Mouse (Mus musculus) gastrocnemius, adult 18-20 months (tissue): Measurements from ENCODE around the gene L3mbtl3. TPM values are rescaled to one million over a fixed set of nuclear protein-coding genes. Genes with fewer than 3 reads are reported as not detected.

Experiments used
- DNase-seq: peaks from one replicate; pipeline ENCODE4 v3.0.0; 2021; ENCODE audit warnings: low spot score
- long read RNA-seq, 2 experiments: library from polyadenylated mRNA; stranded (forward); transcript quantifications; one replicate each; pipeline ENCODE4 v2.0.0; 2021
- total RNA-seq, 2 experiments: library from RNA; stranded (reverse); gene quantifications; 2 replicates each; pipeline ENCODE4 v1.2.3; 2021

L3mbtl3 gene
- 1 to 10 TPM; 4.7 to 6.2 TPM for total RNA-seq
- long read RNA-seq, experiment 1, partial matches to known transcripts, result 3 of 7 reads
- long read RNA-seq, experiment 1, other reads (novel, unspliced or antisense), result 3 of 7 reads
- long read RNA-seq, experiment 2, full-length matches to known transcripts, result 1 of 4 reads
- long read RNA-seq, experiment 2, partial matches to known transcripts, result 2 of 4 reads
- long read RNA-seq, experiment 2, other reads (novel, unspliced or antisense), result 1 of 4 reads

DNA sequence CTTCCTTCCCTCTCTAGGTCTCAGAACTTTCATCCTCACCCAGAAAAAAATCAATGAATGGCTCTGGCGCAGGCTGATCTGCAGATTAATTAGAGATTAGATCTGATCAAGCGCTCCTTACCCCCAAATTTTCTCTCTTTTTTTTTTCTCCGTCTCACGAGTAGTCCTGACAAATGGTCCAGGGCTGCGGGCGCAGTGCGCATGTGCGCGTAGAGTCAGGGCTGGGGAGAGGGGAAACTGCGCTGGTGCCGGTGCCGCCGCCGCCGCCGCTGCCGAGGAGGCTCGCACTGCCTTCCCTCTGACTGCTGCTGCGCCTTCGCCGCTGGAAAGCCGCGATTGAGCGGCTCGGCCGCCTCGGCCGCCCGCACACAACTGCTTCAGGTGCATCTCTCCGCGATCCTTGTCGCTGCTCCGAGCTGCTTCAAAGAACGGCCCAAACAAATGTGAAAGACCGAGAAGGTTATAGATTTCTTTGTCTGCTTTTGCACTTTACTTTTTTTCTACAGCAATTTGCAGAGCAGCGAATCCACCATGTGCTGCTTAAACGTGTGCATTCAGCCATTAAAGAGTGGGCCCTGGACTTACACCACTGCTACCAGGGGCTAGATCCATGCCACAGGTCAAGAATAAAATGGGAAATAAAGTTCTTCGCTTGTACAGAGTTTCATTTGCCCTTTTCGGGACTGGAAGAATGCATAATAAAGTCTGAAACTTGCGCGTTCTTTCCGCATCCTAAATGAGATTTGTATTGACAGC, at the start of gene L3mbtl3:
TSS of gene L3mbtl3 (minus strand) at position 182 of the 756 bp plus-strand sequence.
- peak; percentile 82 for DNase-seq

DNA sequence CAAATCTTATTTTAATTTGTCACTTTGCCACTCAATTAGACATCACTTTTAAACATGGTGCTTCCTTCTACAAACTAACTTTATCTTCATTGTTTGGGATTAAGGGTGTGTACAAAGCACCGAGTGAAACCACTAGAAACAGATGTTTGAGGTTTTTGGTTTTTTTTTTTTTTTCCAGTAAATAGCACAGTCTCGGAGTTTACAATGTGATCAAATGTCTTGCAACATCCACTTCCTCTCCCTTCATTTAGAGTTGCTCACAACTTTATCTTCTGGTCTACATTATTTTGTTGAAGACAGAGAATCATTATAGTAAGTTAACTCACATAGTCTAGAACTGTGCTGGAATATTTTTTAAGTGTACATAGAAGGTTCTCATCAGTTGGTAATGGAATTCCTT, 45.4 kb upstream of the L3mbtl3 start:
- DNase-seq, result no peak

DNA sequence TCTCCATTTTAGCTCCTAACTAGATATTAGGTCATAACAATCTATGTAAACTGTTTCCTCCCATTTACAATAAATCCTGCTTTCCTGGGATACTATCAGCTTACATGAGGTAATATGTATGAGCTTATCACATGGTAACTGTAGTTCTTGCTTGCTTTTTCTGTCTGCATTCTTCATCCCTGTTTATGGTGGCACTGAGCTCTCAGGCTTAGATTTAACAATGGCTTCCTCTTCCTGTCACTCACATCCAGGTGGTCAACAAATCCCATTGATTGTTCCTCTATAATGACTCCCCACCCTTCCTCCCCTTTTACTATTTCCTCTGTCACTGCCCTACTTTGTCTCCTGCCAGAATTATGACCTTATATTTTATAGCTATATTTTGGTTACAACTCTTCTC, 12.9 kb upstream of the L3mbtl3 start:
- no peak for DNase-seq

GRCm38 (mm10) chr10:26377332-26377602, 1.5 kb upstream of the L3mbtl3 start:
- no peak for DNase-seq

GRCm38 (mm10) chr10:26376546-26377331, 968 bp upstream of the L3mbtl3 start:
- no peak for DNase-seq

GRCm38 (mm10) chr10:26375351-26375751, 420 bp downstream of the L3mbtl3 start:
- no peak for DNase-seq

GRCm38 (mm10) chr10:26374436-26375311, 1.1 kb downstream of the L3mbtl3 start:
- peak; percentile 29 for DNase-seq

DNA sequence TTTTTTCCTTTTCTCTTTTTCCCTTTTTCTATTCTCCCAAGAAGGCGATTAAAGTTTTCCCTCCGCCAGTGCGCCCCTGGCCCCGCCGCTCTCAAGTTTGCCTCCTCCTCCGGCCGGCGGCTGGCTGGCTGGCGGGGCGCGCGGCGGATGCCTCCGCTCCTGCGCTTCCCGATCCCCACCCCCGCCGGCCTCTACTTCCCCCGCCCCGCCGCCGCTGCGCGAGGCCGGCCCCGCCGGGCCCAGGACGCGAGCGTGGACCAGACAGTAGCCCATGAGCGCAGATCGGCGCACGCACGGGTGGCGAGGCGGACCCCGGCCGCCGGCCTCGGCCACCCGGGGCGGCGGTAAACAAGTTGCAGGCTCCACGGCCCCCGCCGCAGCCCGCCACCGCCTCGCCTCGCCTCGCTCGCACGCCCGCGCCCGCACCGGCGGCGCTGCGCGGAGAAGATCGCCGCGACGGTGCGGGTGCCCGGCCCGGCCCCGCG, 1.8 kb downstream of the L3mbtl3 start:
- DNase-seq, result peak; percentile 38

DNA sequence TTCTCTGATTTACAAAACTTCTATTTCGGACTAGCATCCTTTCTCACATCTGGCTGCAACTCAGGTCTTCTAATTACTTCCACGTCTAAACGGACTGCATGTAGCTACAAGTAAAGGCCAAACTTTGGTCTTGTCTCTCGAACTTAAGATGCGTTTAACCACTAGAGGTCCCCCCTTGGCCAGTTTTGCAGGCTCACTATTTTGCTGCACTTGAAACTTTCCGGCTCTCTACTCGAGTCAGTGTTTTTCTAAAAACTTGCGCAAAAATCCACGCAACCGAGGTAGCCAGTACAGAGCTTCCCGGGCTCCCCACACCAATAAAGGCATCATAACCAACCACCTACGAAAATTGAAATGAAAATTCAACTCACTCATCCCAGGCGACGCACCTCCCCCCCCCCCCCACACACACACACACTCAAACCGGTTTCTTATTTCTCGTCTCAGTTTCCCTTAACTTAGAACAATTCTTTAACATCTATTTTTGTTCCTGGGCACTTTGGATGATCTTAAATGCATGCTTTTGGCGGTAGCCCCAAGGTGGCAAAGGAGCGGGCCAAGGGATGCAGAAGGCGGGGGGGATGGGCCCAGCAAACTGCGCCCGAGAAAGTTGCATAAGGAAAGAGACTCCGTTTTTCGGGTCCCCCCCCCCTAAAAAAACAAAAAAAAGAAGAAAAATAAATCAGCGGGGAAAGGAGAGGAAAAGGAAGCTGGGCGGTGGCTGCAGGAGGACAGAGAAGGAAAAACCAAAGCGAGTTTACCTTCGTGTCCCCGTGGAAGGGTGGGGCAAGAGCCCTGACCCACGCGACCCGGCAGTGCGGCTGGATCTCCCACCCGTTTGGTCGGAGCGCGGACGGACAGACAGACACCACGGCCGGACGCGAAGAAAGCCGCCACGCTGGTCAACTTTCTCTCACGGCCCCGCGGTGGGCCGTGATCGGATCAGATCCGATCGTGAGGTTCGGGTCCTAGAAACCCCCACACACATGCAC, 2.5 kb downstream of the L3mbtl3 start:
- peak; percentile 89 for DNase-seq

DNA sequence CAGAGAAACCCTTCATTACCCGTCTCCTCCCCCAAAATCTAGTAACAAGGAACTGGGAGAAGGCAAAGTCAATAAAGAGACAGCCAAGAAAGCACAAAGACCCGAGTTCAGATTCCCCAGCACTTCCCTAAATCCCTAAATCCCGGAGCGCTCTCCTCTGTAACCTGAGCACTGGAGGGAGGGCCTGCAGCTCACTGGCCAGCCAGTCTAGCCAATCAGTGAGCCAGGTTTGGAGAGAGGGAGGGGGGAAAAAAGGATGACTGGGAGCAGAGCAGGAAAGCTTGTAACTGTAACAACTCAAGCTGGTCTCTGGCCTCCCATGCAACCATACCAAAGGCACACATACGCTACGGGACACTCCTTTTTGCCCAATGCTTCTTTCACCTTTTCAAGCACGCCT, 4.4 kb downstream of the L3mbtl3 start:
- peak; percentile 24 for DNase-seq

- no peak for DNase-seq
Measured at GRCm38 (mm10) chr10:26364942-26365341, 10.8 kb downstream of the L3mbtl3 start.

GRCm38 (mm10) chr10:26364326-26364856, 11.4 kb downstream of the L3mbtl3 start:
- no peak for DNase-seq

GRCm38 (mm10) chr10:26363605-26364004, 12.2 kb downstream of the L3mbtl3 start:
- DNase-seq, result no peak

DNA sequence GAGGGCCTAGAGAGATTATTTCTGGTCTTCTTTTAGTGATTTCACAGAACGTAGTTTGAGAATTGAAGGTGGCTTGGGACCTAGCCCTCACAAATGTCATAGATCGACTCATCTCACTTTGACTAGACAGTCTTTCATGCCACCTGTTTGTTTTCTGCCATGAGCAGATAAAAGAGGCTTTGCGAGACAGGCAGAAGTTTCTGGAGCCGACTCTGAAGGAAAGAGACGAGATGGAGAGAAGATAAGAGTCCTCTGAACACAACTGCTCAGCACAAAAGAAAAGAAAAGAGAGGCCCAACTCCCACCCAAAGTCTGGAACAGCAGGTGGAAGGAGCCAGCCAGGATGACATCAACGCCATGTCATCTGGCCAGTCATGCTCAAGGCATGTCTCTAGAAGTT, 17.0 kb downstream of the L3mbtl3 start:
- DNase-seq, result no peak

GRCm38 (mm10) chr10:26358231-26358630, 17.5 kb downstream of the L3mbtl3 start:
- DNase-seq, result no peak

- no peak for DNase-seq
Measured at GRCm38 (mm10) chr10:26353781-26354180, 22.0 kb downstream of the L3mbtl3 start.

GRCm38 (mm10) chr10:26351129-26351738, 24.5 kb downstream of the L3mbtl3 start:
- DNase-seq, result no peak

GRCm38 (mm10) chr10:26350153-26350552, 25.6 kb downstream of the L3mbtl3 start:
- DNase-seq, result no peak

GRCm38 (mm10) chr10:26347614-26348013, 28.2 kb downstream of the L3mbtl3 start:
- no peak for DNase-seq
